Mouse (Mus musculus): ENCODE results near the gene BC035044. TPM values are rescaled to one million over a fixed set of nuclear protein-coding genes. Genes with fewer than 3 reads are reported as not detected.
A peak's percentile ranks its signal among the peaks of the same experiment; 100 is the strongest.
"Not testable (repeated sequence)": the region's sequence is repeated elsewhere in the genome, so short reads cannot be mapped to it uniquely, and the experiment has no call there.

BC035044 gene
- total RNA-seq, 2 experiments from 2014 or later = 0.96 to 1.4 TPM

GRCm38 (mm10) chr6:128799144-128799895 is 91.6 kb downstream of the BC035044 start:
- intact Hi-C loops (cut with DNase I) = not testable (repeated sequence)
- peak; percentile 86 to 92 for DNase-seq (ENCODE audit: low spot score in 2 of 2)

Small RNAs within 50 kb of the gene (microRNA-seq; reads per million reads assigned to microRNA genes)
- gene Gm27336 = 0 reads per million in 2 experiments

Other genes with a start within 250 kb of the BC035044 start
- gene Clec2h, start 228.7 kb downstream of the BC035044 start, total RNA-seq (2021) = under 1 TPM in 1 of 2 experiments, not detected in 1; 0.46 TPM
- gene Klrb1, start 168.1 kb downstream of the BC035044 start, total RNA-seq (2021) = not detected
- gene Klrb1c, start 101.9 kb downstream of the BC035044 start, total RNA-seq (2021) = not detected
- not detected for gene Gm44511, start 64.8 kb downstream of the BC035044 start, total RNA-seq (2021)
- not detected for gene Klrb1b, start 64.8 kb downstream of the BC035044 start, total RNA-seq (2021)
- gene Clec2i, start 3.5 kb downstream of the BC035044 start, total RNA-seq (2021) = not detected
- gene Clec2g, start 43.3 kb upstream of the BC035044 start, total RNA-seq (2021) = not detected
- gene Klrb1f, start 154.8 kb upstream of the BC035044 start, total RNA-seq (2021) = not detected
- not detected for gene Clec2e, start 209.8 kb upstream of the BC035044 start, total RNA-seq (2021)